Mouse (Mus musculus) hindbrain, embryonic 11.5 days (tissue): Measurements from ENCODE around the gene Grip2. TPM values are rescaled to one million over a fixed set of nuclear protein-coding genes. Genes with fewer than 3 reads are reported as not detected.
A peak's percentile ranks its signal among the peaks of the same experiment; 100 is the strongest.

ENCODE experiments used
- ATAC-seq: fragments of 200-750 bp; cut with Nextera tagmentation; 2 replicates; pipeline ENCODE4 v1.8.0; 2017; ENCODE audit warnings: mild to moderate bottlenecking, moderate TSS enrichment, moderate library complexity; ENCODE audit not compliant: low FRiP score
- DNase-seq: peaks from one replicate; pipeline ENCODE4 v3.0.0-alpha.2; 2015; ENCODE audit warnings: low spot score
- H3K27ac ChIP-seq: fragments of 300-500 bp; sonication (generic); 2 replicates; pipeline ENCODE4 v1.5.1; 2014; ENCODE audit warnings: mild to moderate bottlenecking, low read depth, low read length
- H3K27me3 ChIP-seq: fragments of 300-500 bp; sonication (generic); 2 replicates; pipeline ENCODE4 v1.6.1; 2014; ENCODE audit warnings: mild to moderate bottlenecking, low read length, moderate library complexity, mixed read lengths; ENCODE audit not compliant: control insufficient read depth, insufficient read depth
- H3K36me3 ChIP-seq: fragments of 300-500 bp; sonication (generic); 2 replicates; pipeline ENCODE4 v1.6.1; 2014; ENCODE audit warnings: mild to moderate bottlenecking, low read length, moderate library complexity, mixed read lengths; ENCODE audit not compliant: control insufficient read depth, insufficient read depth
- H3K4me1 ChIP-seq: fragments of 300-500 bp; sonication (generic); replicated peaks from 2 replicates; pipeline ENCODE4 v1.6.1; 2014; ENCODE audit warnings: low read length, mixed read lengths; ENCODE audit not compliant: control insufficient read depth, insufficient read depth
- H3K4me2 ChIP-seq: fragments of 300-500 bp; sonication (generic); replicated peaks from 2 replicates; pipeline ENCODE4 v1.6.1; 2014; ENCODE audit warnings: mild to moderate bottlenecking, low read depth, low read length
- H3K4me3 ChIP-seq: fragments of 300-500 bp; sonication (generic); 2 replicates; pipeline ENCODE4 v1.5.1; 2014; ENCODE audit warnings: low read depth, low read length
- H3K9ac ChIP-seq: fragments of 300-500 bp; sonication (generic); 2 replicates; pipeline ENCODE4 v1.6.1; 2014; ENCODE audit warnings: low read depth, low read length
- H3K9me3 ChIP-seq: fragments of 300-500 bp; sonication (generic); 2 replicates; pipeline ENCODE4 v1.6.1; 2016; ENCODE audit warnings: low read length; ENCODE audit not compliant: control insufficient read depth
- WGBS: fragments of 180-500 bp; shearing (Covaris S2); extraction: QIAGEN DNeasy Blood & Tissue Kit; methylation state at CpG from one replicate; pipeline ENCODE4 v1.1.7; 2014; 5-methylcytosine and 5-hydroxymethylcytosine counted together
- polyA plus RNA-seq: library from polyadenylated mRNA; unstranded; fragments of >200 nt; fragmentation: Nextera tagmentation; extraction: Ambion mirVana; gene quantifications from 2 replicates; pipeline ENCODE4 v1.2.1, GENCODE M21; 2014

Gene Grip2
- polyA plus RNA-seq, 1 experiment from 2014 or later, result 0.63 TPM

DNA sequence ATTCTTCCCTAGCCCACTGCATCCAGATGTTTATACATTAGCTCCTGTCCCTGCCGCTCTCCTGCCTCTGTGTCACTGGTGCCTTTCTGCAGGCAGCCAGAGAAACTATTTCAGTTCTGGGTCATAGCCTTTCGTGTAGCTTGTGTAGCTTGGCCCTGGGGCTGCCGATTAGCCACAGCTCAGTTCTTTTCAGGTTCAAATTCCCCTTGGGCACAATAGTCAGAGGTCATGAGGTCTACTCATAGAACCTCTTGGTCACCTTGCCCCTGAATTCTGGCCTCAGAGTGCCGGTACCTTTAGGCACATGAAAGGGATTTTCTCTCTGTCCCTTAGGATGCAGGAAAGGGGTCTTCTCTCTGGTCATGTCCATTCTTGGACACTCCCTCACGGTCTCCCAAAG, 80.3 kb downstream of the Grip2 start:
- Histone ChIP-seq H3K9ac (no peak overlapping the region), H3K4me2 (no peak overlapping the region), H3K4me1 (no peaks in the 10 kb centered on the region), H3K27ac (no peak overlapping the region), H3K27me3 (no peaks in the 10 kb centered on the region), H3K9me3 (no peaks in the 10 kb centered on the region), H3K4me3 (no peak overlapping the region), H3K36me3 (peaks cover 16% of the 10 kb centered on the region)
- ATAC-seq (no peak), DNase-seq (no peak)
- WGBS, result 65% methylated on average over 5 of the region's 5 CpGs

DNA sequence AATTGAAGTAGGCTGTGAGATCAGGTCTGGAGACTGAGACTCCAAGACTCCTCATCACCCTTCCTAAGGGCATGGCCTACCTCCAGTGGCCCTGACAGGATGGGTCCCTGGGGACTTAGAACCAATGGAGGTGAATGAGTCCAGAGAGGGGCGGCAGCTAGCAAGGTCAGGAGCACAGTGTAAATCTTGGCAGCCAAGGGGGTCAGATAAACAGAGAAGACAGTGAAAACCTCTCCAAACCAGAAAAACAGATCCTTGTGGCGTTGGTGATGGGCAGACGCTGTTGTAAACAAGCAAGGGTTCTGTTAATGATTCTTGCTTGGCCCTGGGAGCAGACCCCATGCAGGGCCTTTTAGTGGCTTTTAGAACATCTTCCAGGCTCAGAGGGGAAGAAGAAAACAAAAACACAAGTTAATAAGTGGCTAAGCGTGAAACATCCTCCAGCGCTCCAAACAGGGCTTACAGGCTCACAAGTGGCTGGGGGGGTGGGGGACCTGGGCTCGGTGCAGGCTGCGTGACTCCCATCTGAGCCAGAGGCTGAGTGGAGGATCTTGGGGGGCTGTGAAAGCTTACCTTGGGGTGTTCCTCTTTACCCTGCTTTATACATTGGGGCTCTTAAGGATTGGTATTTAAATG, 81.0 kb downstream of the Grip2 start:
- Histone ChIP-seq H3K27ac (no peak overlapping the region), H3K9ac (no peak overlapping the region), H3K4me2 (no peak overlapping the region), H3K9me3 (no peaks in the 10 kb centered on the region), H3K27me3 (no peaks in the 10 kb centered on the region), H3K4me1 (no peaks in the 10 kb centered on the region), H3K36me3 (peaks cover 16% of the 10 kb centered on the region), H3K4me3 (no peak overlapping the region)
- ATAC-seq, result no peak
- WGBS, result 51% methylated on average over 7 of the region's 7 CpGs
- DNase-seq, result no peak

DNA sequence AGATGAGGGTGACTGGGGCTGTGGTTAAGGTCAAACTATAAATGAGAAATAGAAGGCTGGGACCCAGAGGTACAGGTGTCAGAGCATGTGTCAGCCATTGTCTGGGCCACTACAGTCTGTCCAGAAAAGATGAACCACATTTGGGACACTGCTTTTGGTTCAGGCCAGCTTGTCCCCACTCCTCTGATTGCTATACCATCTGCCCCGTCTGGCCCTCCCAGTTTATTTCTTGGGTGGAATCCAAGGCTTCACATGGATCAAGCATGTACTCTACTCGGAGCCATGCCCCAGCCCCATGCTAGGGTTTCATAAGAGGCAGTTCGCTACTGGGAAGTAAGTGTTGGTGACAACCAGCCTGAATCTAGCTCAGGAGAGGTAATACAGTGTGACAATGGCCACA, 81.8 kb downstream of the Grip2 start:
- peaks cover 16% of the 10 kb centered on the region for H3K36me3 ChIP-seq
- H3K9me3 ChIP-seq, result no peaks in the 10 kb centered on the region
- H3K4me2 ChIP-seq, result no peak overlapping the region
- 84% methylated on average over 3 of the region's 3 CpGs for WGBS
- H3K4me3 ChIP-seq, result no peak overlapping the region
- ATAC-seq (no peak), DNase-seq (no peak)
- H3K4me1 ChIP-seq, result no peaks in the 10 kb centered on the region
- no peak overlapping the region for H3K27ac ChIP-seq
- no peaks in the 10 kb centered on the region for H3K27me3 ChIP-seq
- no peak overlapping the region for H3K9ac ChIP-seq

DNA sequence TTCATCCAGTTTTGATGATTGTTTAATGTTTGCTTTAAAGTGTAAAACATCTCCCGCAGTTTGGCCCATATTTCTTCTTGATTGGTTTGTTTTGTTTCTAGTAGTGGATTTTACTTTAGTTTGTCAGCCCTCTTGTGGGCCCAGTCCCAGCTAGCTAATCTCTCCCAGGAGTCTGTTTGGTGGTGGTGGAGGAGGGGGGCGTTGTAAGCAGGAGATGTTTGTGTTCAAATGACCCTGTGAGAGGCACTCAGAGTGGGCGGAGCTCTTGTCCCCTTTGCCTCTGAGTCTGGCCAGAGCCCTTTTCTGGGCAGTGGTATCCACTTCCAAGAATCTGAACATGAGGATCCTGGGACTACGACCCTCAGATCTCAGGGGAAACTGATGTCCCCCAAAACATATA, 83.2 kb downstream of the Grip2 start:
- WGBS, result 63% methylated on average over 4 of the region's 4 CpGs
- H3K9me3 ChIP-seq, result no peaks in the 10 kb centered on the region
- ATAC-seq, result no peak

DNA sequence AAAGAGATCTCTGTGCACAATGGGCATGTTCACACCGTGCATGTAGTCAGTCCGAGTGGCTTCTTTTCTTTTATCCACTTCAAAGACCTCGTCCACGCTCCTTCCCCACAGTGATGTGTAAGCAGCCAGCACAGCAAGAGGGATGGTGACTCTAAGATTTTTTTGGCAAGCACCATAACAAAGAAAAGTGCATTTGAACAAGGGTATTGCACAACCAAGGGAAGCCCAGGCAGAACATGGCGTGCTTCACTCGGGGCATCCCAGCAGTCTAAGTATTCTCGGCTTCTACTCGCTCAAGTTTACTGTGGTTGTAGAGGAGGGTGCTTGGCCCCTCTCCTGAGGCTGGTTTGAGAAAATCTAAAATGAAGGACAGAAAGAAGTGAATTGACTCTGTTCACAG, 84.1 kb downstream of the Grip2 start:
- no peak overlapping the region for H3K9ac ChIP-seq
- no peaks in the 10 kb centered on the region for H3K27me3 ChIP-seq
- H3K4me3 ChIP-seq, result no peak overlapping the region
- 91% methylated on average over 8 of the region's 8 CpGs for WGBS
- H3K36me3 ChIP-seq, result peaks cover 8% of the 10 kb centered on the region; the same call in 1 of the 2 replicates
- no peak overlapping the region for H3K27ac ChIP-seq
- no peak overlapping the region for H3K4me2 ChIP-seq
- H3K9me3 ChIP-seq, result no peaks in the 10 kb centered on the region
- ATAC-seq (no peak), DNase-seq (no peak)
- H3K4me1 ChIP-seq, result peaks cover under 1% of the 10 kb centered on the region; the same call in 1 of the 2 replicates

More for the DNA sequence above, 83.2 kb downstream of the Grip2 start:
- Histone ChIP-seq H3K27me3 (no peaks in the 10 kb centered on the region), H3K4me2 (no peak overlapping the region), H3K9ac (no peak overlapping the region), H3K36me3 (peaks cover 9% of the 10 kb centered on the region), H3K4me3 (no peak overlapping the region), H3K4me1 (no peaks in the 10 kb centered on the region), H3K27ac (no peak overlapping the region)
- DNase-seq, result no peak

DNA sequence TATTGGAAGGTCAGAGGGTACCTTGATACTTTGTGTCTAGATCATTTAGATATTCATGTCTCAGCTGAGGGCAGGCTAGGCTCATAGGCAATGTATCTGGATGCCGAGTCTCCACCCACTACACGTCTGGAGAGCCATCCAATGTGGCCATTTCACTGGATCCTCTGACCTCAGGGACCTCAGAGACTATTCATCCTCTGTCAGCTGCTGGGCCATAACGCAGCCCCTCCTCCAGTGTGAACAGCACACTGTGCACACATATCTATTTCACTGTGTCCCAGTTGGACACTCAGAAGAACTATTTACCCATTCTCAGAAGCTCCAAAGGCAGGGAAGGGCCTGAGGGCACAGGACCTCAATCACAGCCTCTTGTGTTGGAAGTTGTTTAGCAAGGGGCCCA, 84.6 kb downstream of the Grip2 start:
- DNase-seq, result no peak
- Histone ChIP-seq H3K27me3 (no peaks in the 10 kb centered on the region), H3K27ac (no peak overlapping the region), H3K4me3 (no peak overlapping the region), H3K9me3 (no peaks in the 10 kb centered on the region), H3K4me1 (peaks cover 2% of the 10 kb centered on the region; the same call in 1 of the 2 replicates), H3K36me3 (peaks cover 8% of the 10 kb centered on the region; the same call in 1 of the 2 replicates), H3K9ac (no peak overlapping the region), H3K4me2 (no peak overlapping the region)
- WGBS, result 63% methylated on average over 3 of the region's 3 CpGs
- ATAC-seq, result no peak

DNA sequence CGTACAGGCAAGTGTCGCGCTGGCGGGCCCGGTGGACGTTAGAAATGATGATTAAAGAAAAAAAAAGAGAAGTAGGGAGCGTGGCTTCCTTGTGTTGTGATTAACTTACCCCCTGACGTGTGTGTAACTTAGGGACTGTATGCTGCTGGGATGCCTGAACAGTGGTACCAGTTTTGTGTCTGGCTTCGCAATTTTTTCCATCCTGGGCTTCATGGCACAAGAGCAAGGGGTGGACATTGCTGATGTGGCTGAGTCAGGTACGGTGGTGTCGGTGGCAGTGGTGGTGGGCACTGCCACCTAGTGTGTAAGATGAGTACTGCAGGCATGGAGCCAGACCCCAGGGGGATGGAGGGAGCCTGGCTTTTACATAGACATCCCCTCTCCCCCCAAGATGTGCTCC, 86.0 kb downstream of the Grip2 start:
- no peak overlapping the region for H3K4me3 ChIP-seq
- H3K27ac ChIP-seq, result no peak overlapping the region
- DNase-seq, result peak; percentile 85
- peaks cover 12% of the 10 kb centered on the region; the same call in 1 of the 2 replicates for H3K36me3 ChIP-seq
- H3K4me1 ChIP-seq, result peaks cover 2% of the 10 kb centered on the region; the same call in 1 of the 2 replicates
- no peaks in the 10 kb centered on the region for H3K9me3 ChIP-seq
- peak; percentile 75 for ATAC-seq
- 75% methylated on average over 11 of the region's 11 CpGs for WGBS
- H3K27me3 ChIP-seq, result no peaks in the 10 kb centered on the region
- H3K4me2 ChIP-seq, result no peak overlapping the region
- no peak overlapping the region for H3K9ac ChIP-seq

DNA sequence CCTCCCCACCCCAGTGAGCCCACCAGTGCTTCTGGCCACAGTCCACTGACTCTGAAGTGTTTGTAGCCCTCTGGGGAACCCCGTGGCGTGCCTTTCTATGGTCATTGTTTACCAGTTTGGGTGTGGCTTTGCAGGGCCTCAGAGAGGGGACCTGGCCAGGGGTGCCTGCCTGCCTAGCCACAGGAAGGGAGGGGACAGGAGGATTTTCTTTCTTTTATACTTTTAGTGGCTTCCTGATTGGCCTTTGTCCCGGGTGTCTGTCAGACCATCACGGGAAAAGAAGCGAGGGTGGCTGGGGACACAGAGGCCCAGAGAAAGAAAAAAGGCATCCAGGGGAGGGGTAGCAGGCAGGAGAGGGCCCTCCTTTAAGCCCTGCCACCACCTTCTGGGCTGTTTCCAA, 89.0 kb downstream of the Grip2 start:
- Histone ChIP-seq H3K4me1 (peaks cover 2% of the 10 kb centered on the region; the same call in 1 of the 2 replicates), H3K9me3 (no peaks in the 10 kb centered on the region), H3K4me3 (no peak overlapping the region), H3K9ac (no peak overlapping the region), H3K27me3 (no peaks in the 10 kb centered on the region), H3K27ac (no peak overlapping the region), H3K4me2 (no peak overlapping the region), H3K36me3 (peaks cover 8% of the 10 kb centered on the region; the same call in 1 of the 2 replicates)
- ATAC-seq, result no peak
- 35% methylated on average over 5 of the region's 5 CpGs for WGBS
- DNase-seq, result no peak

DNA sequence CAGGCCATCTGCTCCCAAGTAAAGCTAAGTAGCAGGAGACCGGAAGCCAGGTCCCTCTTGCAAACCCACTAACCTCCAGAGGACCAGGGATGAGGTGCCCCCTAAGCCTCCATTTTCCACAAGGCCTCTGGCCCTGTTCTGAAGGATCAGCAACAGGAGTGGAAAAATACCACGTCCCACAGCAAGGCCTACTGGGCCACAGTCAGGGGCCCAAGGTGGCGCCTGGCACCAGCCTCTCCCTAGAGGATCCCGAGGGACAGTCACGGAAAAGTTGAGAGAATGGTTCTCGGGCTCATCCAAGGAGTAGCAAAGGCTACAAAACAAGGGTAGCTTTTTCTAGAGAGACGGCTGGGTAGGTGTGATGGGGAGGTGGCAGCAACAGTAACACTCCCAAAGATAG, 89.6 kb downstream of the Grip2 start:
- H3K27me3 ChIP-seq, result no peaks in the 10 kb centered on the region
- no peak overlapping the region for H3K4me2 ChIP-seq
- WGBS, result 90% methylated on average over 7 of the region's 7 CpGs
- H3K9ac ChIP-seq, result no peak overlapping the region
- no peak for DNase-seq
- H3K27ac ChIP-seq, result no peak overlapping the region
- ATAC-seq, result no peak
- no peak overlapping the region for H3K4me3 ChIP-seq
- peaks cover 2% of the 10 kb centered on the region; the same call in 1 of the 2 replicates for H3K4me1 ChIP-seq
- H3K9me3 ChIP-seq, result no peaks in the 10 kb centered on the region
- peaks cover 8% of the 10 kb centered on the region; the same call in 1 of the 2 replicates for H3K36me3 ChIP-seq
